ENCODE assay signal across 11 mouse cellular contexts in genomic region chr12:108904276-108904653, GRCm38 (mm10). TPM values are rescaled to one million over a fixed set of nuclear protein-coding genes. Genes with fewer than 3 reads are reported as not detected.
DNase-seq lines count a peak whose midpoint lies in the region; ATAC-seq lines count a peak whose summit lies in the region.
"Had no signal": no experiment of that assay in that cellular context is flagged by ENCODE, and none has a peak within 500 bp of the region (broad histone marks: within the 10 kb centered on the region; RNA-seq: fewer than 3 reads in every experiment).

No protein-coding gene starts in this region.

- no peaks in the 10 kb centered on the region for H3K9me3 ChIP-seq in limb, embryonic 15.5 days
- H3K9me3 ChIP-seq: forebrain, embryonic 12.5 days had no signal

- peak; percentile 23 for DNase-seq in adrenal gland, postnatal 10 days
- no peak for DNase-seq in adrenal gland, postnatal 4 days (ENCODE audit: low spot score in 2 of 2)
- DNase-seq in retina, postnatal 1 day, result peak; percentile 50
- no peak for DNase-seq in retina, embryonic 14.5 days (ENCODE audit: low spot score)
- DNase-seq in heart, adult 9 months (ENCODE audit: low spot score in 2 of 2), result no peak
- no peak for DNase-seq in layer of hippocampus, adult 8-10 months (ENCODE audit: low spot score in 2 of 2)
- DNase-seq: heart, adult 11 months had no signal

- peaks cover 15% of the 10 kb centered on the region; the same call in 1 of the 2 replicates for H3K27me3 ChIP-seq in limb, embryonic 15.5 days
- H3K27me3 ChIP-seq: forebrain, embryonic 12.5 days had no signal

- no peak for ATAC-seq in limb, embryonic 15.5 days (ENCODE audit: insufficient number of reproducible peaks, low FRiP score, low TSS enrichment, low read depth)
- ATAC-seq in granulocyte monocyte progenitor cell, adult 5-6 weeks (replicated peaks; ENCODE audit: poor library complexity, severe bottlenecking), result no peak
- ATAC-seq: activated CD4-positive, CD25-positive, alpha-beta regulatory T cell, adult 4 months had no signal

- H3K36me3 ChIP-seq in limb, embryonic 15.5 days, result no peaks in the 10 kb centered on the region

- peaks cover 37% of the 10 kb centered on the region for H3K4me1 ChIP-seq in limb, embryonic 15.5 days

- 15% methylated on average over 8 of the region's 8 CpGs for WGBS in limb, embryonic 15.5 days

- H3K9ac ChIP-seq in limb, embryonic 15.5 days, result no peak overlapping the region
- H3K9ac ChIP-seq: forebrain, embryonic 12.5 days had no signal

- H3K4me3 ChIP-seq in limb, embryonic 15.5 days, result no peak overlapping the region
- H3K4me3 ChIP-seq: forebrain, embryonic 12.5 days had no signal

- H3K4me2 ChIP-seq in limb, embryonic 15.5 days, result no peak overlapping the region
- H3K4me2 ChIP-seq: forebrain, embryonic 12.5 days had no signal

- peak overlapping the region; percentile 47; the same call in 1 of the 2 replicates for H3K27ac ChIP-seq in limb, embryonic 15.5 days

RNA-seq across cellular contexts. Expression of gene Wars, which starts 10.3 kb away (rescaled TPM):
- total RNA-seq in adrenal gland, postnatal 10 days (2021), result 10 to 100 TPM; 48.8 to 51.5 TPM
- 10 to 100 TPM; 54.9 to 59.9 TPM for total RNA-seq in adrenal gland, postnatal 4 days (2021)
- polyA plus RNA-seq in limb, embryonic 15.5 days (2015; fragmentation: Nextera tagmentation; extraction: Ambion mirVana), result 61.7 and 63.9 TPM in 2 replicates
- 27.5 and 42.9 TPM in 2 replicates for total RNA-seq in granulocyte monocyte progenitor cell, adult 5-6 weeks (2014; fragmentation: Nextera tagmentation)
- 65.5 and 69.5 TPM in 2 replicates for total RNA-seq in granulocyte monocyte progenitor cell, adult 5-6 weeks (2017)
- 10 to 100 TPM; 82.6 to 97.2 (median 90.6) TPM for total RNA-seq in layer of hippocampus, adult 8-10 months (2022)

RNA-seq across cellular contexts. Expression of gene Wdr25, which starts 10.8 kb away (rescaled TPM):
- 1 to 10 TPM; 6.6 to 7.1 TPM for total RNA-seq in adrenal gland, postnatal 10 days (2021)
- 1 to 10 TPM; 3.4 to 7.5 TPM for total RNA-seq in adrenal gland, postnatal 4 days (2021)
- 7.8 and 8.2 TPM in 2 replicates for polyA plus RNA-seq in limb, embryonic 15.5 days (2015; fragmentation: Nextera tagmentation; extraction: Ambion mirVana)
- total RNA-seq in granulocyte monocyte progenitor cell, adult 5-6 weeks (2014; fragmentation: Nextera tagmentation), result 7.9 and 16.6 TPM in 2 replicates
- 3.4 and 8.1 TPM in 2 replicates for total RNA-seq in granulocyte monocyte progenitor cell, adult 5-6 weeks (2017)
- 10 to 100 TPM in 3 of 4 experiments, 1 to 10 TPM in 1; 9.9 to 15.6 (median 12.6) TPM for total RNA-seq in layer of hippocampus, adult 8-10 months (2022)

Comparison
In these comparisons a context has a peak if more than half of its experiments do, and no peak if none do; other contexts are left out.
1. DNase-seq: peak in adrenal gland, postnatal 10 days (single experiment) and retina, postnatal 1 day (single experiment); none in adrenal gland, postnatal 4 days (0 of 2), retina, embryonic 14.5 days (single experiment), heart, adult 9 months (0 of 2) and layer of hippocampus, adult 8-10 months (0 of 2).